Mouse (Mus musculus): ENCODE data around the gene Ubl7. TPM values are rescaled to one million over a fixed set of nuclear protein-coding genes. Genes with fewer than 3 reads are reported as not detected.

Gene Ubl7
- polyA plus RNA-seq, 1 experiment from 2014 or later = 153 TPM

DNA sequence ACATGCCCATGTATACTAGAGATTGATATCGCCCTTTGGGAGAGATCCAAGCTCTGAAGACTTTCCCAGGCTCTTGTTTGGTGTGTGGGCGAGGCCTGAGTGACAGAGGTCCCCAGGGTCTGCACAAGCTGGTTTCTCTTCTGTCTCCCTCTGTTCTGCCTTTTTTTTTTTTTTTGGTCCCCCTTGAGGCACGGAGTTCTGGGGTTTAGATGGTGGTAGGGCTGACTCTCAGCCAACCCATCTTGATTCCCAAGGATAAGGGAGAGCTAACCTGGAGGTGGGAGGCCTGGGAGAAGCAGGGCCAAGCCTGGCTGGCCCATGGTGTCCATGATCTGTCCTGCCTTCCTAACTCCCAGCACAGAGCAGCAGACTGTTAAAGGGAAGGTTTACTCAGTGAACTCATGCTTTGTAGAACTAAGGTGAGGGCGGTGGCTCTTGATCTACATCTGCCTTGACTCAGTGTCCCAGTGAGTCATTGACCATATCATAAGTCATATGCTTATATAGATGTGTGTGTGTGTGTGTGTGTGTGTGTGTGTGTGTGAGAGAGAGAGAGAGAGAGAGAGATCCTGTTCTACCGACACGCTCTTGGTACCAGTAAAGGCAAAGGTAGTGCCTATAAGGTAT lies 62.8 kb downstream of the Ubl7 start:
- Histone ChIP-seq H3K4me3 (no peak overlapping the region), H3K36me3 (no peaks in the 10 kb centered on the region), H3K27me3 (replicated peaks) (no peaks in the 10 kb centered on the region; the same call in 1 of the 2 replicates), H3K4me2 (replicated peaks) (no peak overlapping the region), H3K27ac (no peak overlapping the region), H3K9me3 (no peaks in the 10 kb centered on the region), H3K4me1 (no peaks in the 10 kb centered on the region), H3K9ac (no peak overlapping the region)
- 83% methylated on average over 6 of the region's 6 CpGs for WGBS
- no peak for ATAC-seq (ENCODE audit: low FRiP score, low read depth)

DNA sequence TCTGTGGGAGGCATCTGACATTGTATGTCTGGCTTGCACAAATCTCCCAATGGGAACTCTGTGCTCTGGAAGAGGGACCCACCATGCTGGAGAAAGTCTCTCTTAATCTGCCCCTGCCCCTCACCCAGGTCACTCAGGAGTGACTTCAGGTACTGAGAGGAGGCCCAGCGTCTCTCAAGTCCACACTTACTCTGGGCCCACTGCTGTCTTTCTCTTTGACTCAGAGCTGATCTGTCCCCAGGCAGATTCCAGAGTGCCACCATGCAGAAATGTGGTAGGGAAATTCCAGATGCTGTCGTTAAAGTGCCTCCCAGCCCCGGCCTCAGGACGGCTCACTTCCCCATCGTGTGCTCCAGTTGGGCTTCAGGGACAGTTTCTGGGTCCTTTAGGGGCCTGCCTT lies 63.4 kb downstream of the Ubl7 start:
- no peaks in the 10 kb centered on the region; the same call in 1 of the 2 replicates for H3K27me3 ChIP-seq (replicated peaks)
- H3K9ac ChIP-seq = no peak overlapping the region
- no peaks in the 10 kb centered on the region for H3K4me1 ChIP-seq
- no peak for ATAC-seq (ENCODE audit: low FRiP score, low read depth)
- H3K27ac ChIP-seq = no peak overlapping the region
- no peaks in the 10 kb centered on the region for H3K9me3 ChIP-seq
- H3K4me2 ChIP-seq (replicated peaks) = no peak overlapping the region
- 66% methylated on average over 5 of the region's 5 CpGs for WGBS
- H3K4me3 ChIP-seq = no peak overlapping the region
- no peaks in the 10 kb centered on the region for H3K36me3 ChIP-seq

DNA sequence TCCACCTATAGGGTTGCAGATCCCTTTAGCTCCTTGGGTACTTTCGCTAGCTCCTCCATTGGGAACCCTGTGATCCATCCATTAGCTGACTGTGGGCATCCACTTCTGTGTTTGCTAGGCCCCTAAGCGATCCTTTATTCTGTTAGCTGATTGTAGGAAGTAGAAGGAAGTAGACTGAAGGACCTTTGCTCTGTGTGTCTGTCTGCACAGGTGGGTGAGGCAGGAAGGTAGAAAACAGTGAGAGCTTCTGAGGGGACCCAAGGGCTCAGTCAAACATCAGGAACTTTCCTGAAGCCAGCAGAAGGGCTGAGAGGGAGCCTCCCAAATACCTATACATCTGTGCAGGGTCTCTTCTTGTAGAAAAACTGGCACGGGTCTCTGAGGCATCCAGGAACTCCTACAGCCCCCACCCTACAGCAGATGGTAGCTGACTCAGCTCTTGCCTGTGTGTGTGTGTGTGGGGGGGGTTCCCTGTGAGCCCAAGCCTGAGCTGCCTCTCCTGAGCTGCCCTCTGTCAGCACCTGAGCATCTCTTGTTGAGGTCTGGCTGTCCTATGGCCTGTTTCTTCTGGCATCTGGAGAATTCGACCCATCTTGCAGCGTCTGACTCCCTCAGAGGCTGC lies 64.5 kb downstream of the Ubl7 start:
- Histone ChIP-seq H3K9me3 (no peaks in the 10 kb centered on the region), H3K4me3 (no peak overlapping the region), H3K4me2 (replicated peaks) (no peak overlapping the region), H3K27me3 (replicated peaks) (peaks cover 3% of the 10 kb centered on the region; the same call in 1 of the 2 replicates), H3K4me1 (no peaks in the 10 kb centered on the region), H3K27ac (no peak overlapping the region), H3K9ac (no peak overlapping the region), H3K36me3 (no peaks in the 10 kb centered on the region)
- ATAC-seq (ENCODE audit: low FRiP score, low read depth) = no peak
- 93% methylated on average over 5 of the region's 5 CpGs for WGBS

DNA sequence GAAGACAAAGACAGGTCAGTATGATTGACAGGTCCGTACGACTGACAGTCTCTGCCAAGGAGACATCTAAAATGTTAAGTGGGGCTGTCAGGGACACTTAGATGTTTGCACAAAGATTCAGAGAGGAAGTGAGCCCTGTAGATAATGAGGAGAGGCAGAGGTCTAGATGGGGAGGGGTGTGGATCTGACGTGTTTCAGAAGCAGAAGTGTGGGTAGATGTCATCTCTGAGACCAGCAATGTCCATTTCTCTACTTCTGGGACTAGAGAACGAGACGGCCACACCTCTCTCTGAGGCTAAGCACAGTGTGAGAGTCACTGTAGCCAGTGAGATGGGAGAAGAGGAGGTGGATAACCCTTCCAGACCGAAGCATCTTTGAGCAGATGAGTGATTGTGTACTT lies 67.2 kb downstream of the Ubl7 start:
- H3K36me3 ChIP-seq = no peaks in the 10 kb centered on the region
- ATAC-seq (ENCODE audit: low FRiP score, low read depth) = no peak
- WGBS = 88% methylated on average over 6 of the region's 6 CpGs
- no peak overlapping the region for H3K4me2 ChIP-seq (replicated peaks)
- H3K27ac ChIP-seq = no peak overlapping the region
- no peaks in the 10 kb centered on the region for H3K4me1 ChIP-seq
- no peaks in the 10 kb centered on the region for H3K9me3 ChIP-seq
- no peak overlapping the region for H3K4me3 ChIP-seq
- peaks cover 3% of the 10 kb centered on the region; the same call in 1 of the 2 replicates for H3K27me3 ChIP-seq (replicated peaks)
- no peak overlapping the region for H3K9ac ChIP-seq

DNA sequence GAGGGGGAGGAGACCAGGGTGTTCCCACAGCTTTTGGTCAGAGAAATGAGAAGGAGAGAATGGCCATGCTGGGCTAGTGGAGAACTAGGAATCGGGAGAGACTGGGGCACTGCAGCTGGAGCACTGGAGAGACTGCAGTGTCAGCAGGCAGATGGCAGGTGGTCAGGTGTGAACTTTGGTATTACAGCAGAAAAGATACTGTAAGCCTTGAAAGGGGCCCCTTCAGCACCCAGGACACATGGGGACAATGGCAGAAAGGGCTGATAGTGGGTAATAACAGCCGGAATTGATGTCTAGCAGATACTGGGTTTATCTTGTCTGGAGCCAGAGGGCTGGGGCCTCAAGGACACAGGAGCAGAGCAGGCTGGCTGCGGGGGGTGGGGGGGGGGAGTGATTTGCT lies 68.1 kb downstream of the Ubl7 start:
- Histone ChIP-seq H3K36me3 (no peaks in the 10 kb centered on the region), H3K9ac (no peak overlapping the region), H3K4me2 (replicated peaks) (no peak overlapping the region), H3K4me1 (no peaks in the 10 kb centered on the region), H3K9me3 (no peaks in the 10 kb centered on the region), H3K27ac (no peak overlapping the region), H3K4me3 (no peak overlapping the region), H3K27me3 (replicated peaks) (peaks cover 3% of the 10 kb centered on the region; the same call in 1 of the 2 replicates)
- ATAC-seq (ENCODE audit: low FRiP score, low read depth) = no peak
- WGBS = 62% methylated on average over 3 of the region's 3 CpGs

Other genes starting within 250 kb of the Ubl7 start
- not detected in 2 replicates for gene Cyp1a2, start 227.3 kb upstream of the Ubl7 start, polyA plus RNA-seq (2016; fragmentation: Nextera tagmentation; extraction: Ambion mirVana)
- not detected in 2 replicates for gene Cyp1a1, start 223.1 kb upstream of the Ubl7 start, polyA plus RNA-seq (2016; fragmentation: Nextera tagmentation; extraction: Ambion mirVana)
- 38.4 and 41.0 TPM in 2 replicates for gene Edc3, start 202.4 kb upstream of the Ubl7 start, polyA plus RNA-seq (2016; fragmentation: Nextera tagmentation; extraction: Ambion mirVana)
- 80.9 and 84.9 TPM in 2 replicates for gene Clk3, start 145.1 kb upstream of the Ubl7 start, polyA plus RNA-seq (2016; fragmentation: Nextera tagmentation; extraction: Ambion mirVana)
- 19.5 and 21.0 TPM in 2 replicates for gene Arid3b, start 74.2 kb upstream of the Ubl7 start, polyA plus RNA-seq (2016; fragmentation: Nextera tagmentation; extraction: Ambion mirVana)
- 0.85 and 1.3 TPM in 2 replicates for gene Sema7a, start 29.1 kb downstream of the Ubl7 start, polyA plus RNA-seq (2016; fragmentation: Nextera tagmentation; extraction: Ambion mirVana)
- 0.17 TPM in 1 of 2 replicates, not detected in the other for gene Cyp11a1, start 95.4 kb downstream of the Ubl7 start, polyA plus RNA-seq (2016; fragmentation: Nextera tagmentation; extraction: Ambion mirVana)
- gene Stra6, start 152.8 kb downstream of the Ubl7 start, polyA plus RNA-seq (2016; fragmentation: Nextera tagmentation; extraction: Ambion mirVana) = 40.5 and 46.6 TPM in 2 replicates
- 0.70 and 1.3 TPM in 2 replicates for gene Ccdc33, start 207.8 kb downstream of the Ubl7 start, polyA plus RNA-seq (2016; fragmentation: Nextera tagmentation; extraction: Ambion mirVana)